In genomic region chr11:75572301-75572791, GRCm38 (mm10) we compare ENCODE assay signal across 8 mouse cellular contexts. TPM values are rescaled to one million over a fixed set of nuclear protein-coding genes. Genes with fewer than 3 reads are reported as not detected.
A peak's percentile ranks its signal among the peaks of the same experiment; 100 is the strongest.
DNase-seq lines count a peak whose midpoint lies in the region; ATAC-seq and TF ChIP-seq lines count a peak whose summit lies in the region.

No protein-coding gene starts in this region.

- H3K9me3 ChIP-seq in heart, embryonic 13.5 days, result no peaks in the 10 kb centered on the region
- H3K9me3 ChIP-seq in hindbrain, embryonic 10.5 days, result no peaks in the 10 kb centered on the region

- H3K9ac ChIP-seq in heart, embryonic 13.5 days, result peak overlapping the region; percentile 34

- no peak for TF ChIP-seq CTCF in brain, embryonic 14.5 days (IDR thresholded peaks at IDR 0.05; ENCODE audit: borderline replicate concordance, extremely low read depth, insufficient read depth, insufficient read length)

- TF ChIP-seq POLR2A in brain, embryonic 14.5 days (IDR thresholded peaks at IDR 0.05; ENCODE audit: borderline replicate concordance, extremely low read depth, insufficient read depth, insufficient read length, poor library complexity, severe bottlenecking), result no peak

- peak overlapping the region; percentile 4; the same call in 1 of the 2 replicates for H3K4me2 ChIP-seq in heart, embryonic 13.5 days

- H3K4me3 ChIP-seq in heart, embryonic 13.5 days, result no peak overlapping the region
- peak overlapping the region; percentile 32 for H3K4me3 ChIP-seq in hindbrain, embryonic 10.5 days

- H3K36me3 ChIP-seq in heart, embryonic 13.5 days, result peaks cover 8% of the 10 kb centered on the region; the same call in 1 of the 2 replicates
- H3K36me3 ChIP-seq in hindbrain, embryonic 10.5 days, result peaks cover 28% of the 10 kb centered on the region

- H3K27ac ChIP-seq in heart, embryonic 13.5 days (replicated peaks), result no peak overlapping the region
- H3K27ac ChIP-seq in hindbrain, embryonic 10.5 days, result peak overlapping the region; percentile 86

- peaks cover 56% of the 10 kb centered on the region for H3K27me3 ChIP-seq in heart, embryonic 13.5 days (replicated peaks)
- H3K27me3 ChIP-seq in hindbrain, embryonic 10.5 days (ENCODE audit: insufficient read depth, poor library complexity, severe bottlenecking), result no peaks in the 10 kb centered on the region

- H3K4me1 ChIP-seq in heart, embryonic 13.5 days, result peaks cover 23% of the 10 kb centered on the region
- peaks cover 31% of the 10 kb centered on the region for H3K4me1 ChIP-seq in hindbrain, embryonic 10.5 days (replicated peaks)

- no peak for ATAC-seq in heart, embryonic 13.5 days (ENCODE audit: extremely low read depth, insufficient number of reproducible peaks, low FRiP score, low TSS enrichment)

- WGBS in heart, embryonic 13.5 days, result 31% methylated on average over 10 of the region's 10 CpGs
- WGBS in hindbrain, embryonic 10.5 days, result 10% methylated on average over 10 of the region's 10 CpGs

- DNase-seq in heart, adult 18-20 months, result no peak
- DNase-seq in brain, embryonic 14.5 days (ENCODE audit: low read depth), result peak; percentile 52
- peak; percentile 37 for DNase-seq in hindbrain, embryonic 10.5 days (ENCODE audit: low spot score)
- DNase-seq in mesoderm, embryonic 11.5 days (ENCODE audit: low read depth, low spot score), result peak; percentile 33
- DNase-seq in thymus, postnatal 0 days (ENCODE audit: low spot score), result peak; percentile 59
- no peak for DNase-seq in gastrocnemius, postnatal 25 days
- DNase-seq in T-cell, adult 2 months (ENCODE audit: low spot score), result no peak

RNA-seq across cellular contexts. Expression of gene Pitpna, which starts 15.6 kb away (rescaled TPM):
- 54.4 and 56.7 TPM in 2 replicates for polyA plus RNA-seq in heart, embryonic 13.5 days (2015; fragmentation: Nextera tagmentation; extraction: Ambion mirVana)
- 100 to 1,000 TPM in 1 of 2 experiments, 10 to 100 TPM in 1; 98.2 to 107 TPM for total RNA-seq in heart, adult 18-20 months (2021)
- polyA plus RNA-seq in brain, embryonic 14.5 days (2012; rRNA removed), result 109 and 130 TPM in 2 replicates
- polyA plus RNA-seq in hindbrain, embryonic 10.5 days (2016; fragmentation: Nextera tagmentation; extraction: Ambion mirVana), result 68.8 and 80.6 TPM in 2 replicates
- 103 and 112 TPM in 2 replicates for polyA plus RNA-seq in thymus, postnatal 0 days (2015; fragmentation: Nextera tagmentation; extraction: Ambion mirVana)
- 100 to 1,000 TPM; 123 to 168 TPM for total RNA-seq in gastrocnemius, postnatal 25 days (2021)

RNA-seq across cellular contexts. Expression of gene Slc43a2, which starts 40.9 kb away (rescaled TPM):
- 3.2 and 3.6 TPM in 2 replicates for polyA plus RNA-seq in heart, embryonic 13.5 days (2015; fragmentation: Nextera tagmentation; extraction: Ambion mirVana)
- total RNA-seq in heart, adult 18-20 months (2021), result 10 to 100 TPM; 16.2 to 17.3 TPM
- 28.4 and 32.4 TPM in 2 replicates for polyA plus RNA-seq in brain, embryonic 14.5 days (2012; rRNA removed)
- polyA plus RNA-seq in hindbrain, embryonic 10.5 days (2016; fragmentation: Nextera tagmentation; extraction: Ambion mirVana), result 5.2 and 7.1 TPM in 2 replicates
- 33.2 and 33.6 TPM in 2 replicates for polyA plus RNA-seq in thymus, postnatal 0 days (2015; fragmentation: Nextera tagmentation; extraction: Ambion mirVana)
- total RNA-seq in gastrocnemius, postnatal 25 days (2021), result 10 to 100 TPM; 23.5 to 26.8 TPM

RNA-seq across cellular contexts. Expression of gene Inpp5k, which starts 58.4 kb away (rescaled TPM):
- 18.9 and 20.9 TPM in 2 replicates for polyA plus RNA-seq in heart, embryonic 13.5 days (2015; fragmentation: Nextera tagmentation; extraction: Ambion mirVana)
- 10 to 100 TPM; 24.1 to 28.3 TPM for total RNA-seq in heart, adult 18-20 months (2021)
- polyA plus RNA-seq in brain, embryonic 14.5 days (2012; rRNA removed), result 53.7 and 63.8 TPM in 2 replicates
- 20.6 and 24.9 TPM in 2 replicates for polyA plus RNA-seq in hindbrain, embryonic 10.5 days (2016; fragmentation: Nextera tagmentation; extraction: Ambion mirVana)
- 56.9 and 63.9 TPM in 2 replicates for polyA plus RNA-seq in thymus, postnatal 0 days (2015; fragmentation: Nextera tagmentation; extraction: Ambion mirVana)
- 10 to 100 TPM; 19.0 to 19.8 TPM for total RNA-seq in gastrocnemius, postnatal 25 days (2021)

RNA-seq across cellular contexts. Expression of gene Scarf1, which starts 59.0 kb away (rescaled TPM):
- polyA plus RNA-seq in heart, embryonic 13.5 days (2015; fragmentation: Nextera tagmentation; extraction: Ambion mirVana), result 12.9 and 13.2 TPM in 2 replicates
- total RNA-seq in heart, adult 18-20 months (2021), result 1 to 10 TPM; 6.6 to 6.8 TPM
- 5.3 and 5.9 TPM in 2 replicates for polyA plus RNA-seq in brain, embryonic 14.5 days (2012; rRNA removed)
- polyA plus RNA-seq in hindbrain, embryonic 10.5 days (2016; fragmentation: Nextera tagmentation; extraction: Ambion mirVana), result 4.9 and 6.4 TPM in 2 replicates
- polyA plus RNA-seq in thymus, postnatal 0 days (2015; fragmentation: Nextera tagmentation; extraction: Ambion mirVana), result 2.4 and 2.7 TPM in 2 replicates
- total RNA-seq in gastrocnemius, postnatal 25 days (2021), result 1 to 10 TPM; 3.2 to 4.7 TPM

Comparison
In these comparisons a context has a peak if more than half of its experiments do, and no peak if none do; other contexts are left out.
1. DNase-seq: peak in brain, embryonic 14.5 days (single experiment), hindbrain, embryonic 10.5 days (single experiment), mesoderm, embryonic 11.5 days (single experiment) and thymus, postnatal 0 days (single experiment); none in heart, adult 18-20 months (0 of 2), gastrocnemius, postnatal 25 days (single experiment) and T-cell, adult 2 months (single experiment).